Mouse (Mus musculus) monocyte, adult 2 months (primary cell): ENCODE data around the gene Armcx1.
"Not testable (repeated sequence)": the region's sequence is repeated elsewhere in the genome, so short reads cannot be mapped to it uniquely, and the experiment has no call there.

Experiments
- DNase-seq, 2 experiments: peaks; one replicate each; pipeline ENCODE4 v3.0.0; 2022; ENCODE audit warnings: low spot score in 2 of 2, low read depth in 1 of 2

The Armcx1 gene

DNA sequence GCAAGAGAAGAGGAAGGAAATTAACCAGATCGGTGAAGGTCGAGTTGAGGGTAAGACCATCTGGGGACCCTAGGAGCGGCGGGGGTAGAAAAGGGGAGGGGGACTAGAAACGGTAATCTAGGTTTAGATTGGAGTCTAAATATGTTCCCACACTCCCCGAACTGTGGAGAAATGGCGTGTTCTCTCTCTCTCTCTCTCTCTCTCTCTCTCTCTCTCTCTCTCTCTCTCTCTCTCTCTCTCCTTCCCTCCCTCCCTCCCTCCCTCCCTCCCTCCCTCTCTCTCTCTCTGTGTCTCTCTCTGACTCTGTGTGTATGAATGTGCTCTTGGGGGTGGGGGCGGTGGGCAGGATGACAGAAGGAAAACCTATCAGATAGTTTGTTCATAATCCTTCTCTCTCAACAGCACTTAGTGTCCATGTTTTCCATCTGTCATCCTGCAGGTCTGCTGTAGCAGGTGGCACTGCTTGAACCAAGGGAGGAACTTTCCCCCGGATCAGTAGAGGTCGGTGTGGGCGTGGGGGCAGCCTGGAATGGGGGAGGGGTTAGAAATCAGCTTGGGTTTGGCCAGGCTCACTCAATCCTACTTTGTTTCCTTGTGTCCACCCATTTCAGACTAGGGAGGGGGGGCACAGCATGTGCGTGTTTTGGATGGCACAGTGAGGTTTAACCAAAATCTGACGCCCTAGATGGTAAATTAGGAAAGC, 39.7 kb downstream of the Armcx1 start:
- no peak for DNase-seq

GRCm38 (mm10) chrX:134763428-134764198, 45.9 kb downstream of the Armcx1 start:
- DNase-seq: not testable (repeated sequence)
